Mouse (Mus musculus): Measurements from ENCODE around the gene Dcbld1.
"Not testable (repeated sequence)": the region's sequence is repeated elsewhere in the genome, so short reads cannot be mapped to it uniquely, and the experiment has no call there.

Dcbld1 gene

GRCm38 (mm10) chr10:52264162-52264561 is 30.7 kb downstream of the Dcbld1 start:
- peak; percentile 62 to 75 for DNase-seq

DNA sequence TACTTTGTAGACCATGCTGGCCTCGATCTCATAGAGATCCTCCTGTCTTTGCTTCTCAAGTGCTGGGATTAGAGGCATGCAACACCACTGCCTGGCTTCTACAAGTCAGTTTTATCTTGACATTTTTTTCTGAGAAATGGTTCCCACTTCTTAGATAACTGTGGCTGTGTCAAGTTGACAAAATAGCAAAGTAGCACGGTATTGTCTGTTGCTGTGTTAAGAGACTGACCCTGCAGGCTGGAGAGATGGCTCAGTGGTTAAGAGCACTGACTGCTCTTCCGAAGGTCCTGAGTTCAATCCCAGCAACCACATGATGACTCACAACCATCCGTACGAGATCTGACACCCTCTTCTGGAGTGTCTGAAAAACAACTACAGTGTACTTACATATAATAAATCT is 35.5 kb downstream of the Dcbld1 start:
- no peak for DNase-seq

DNA sequence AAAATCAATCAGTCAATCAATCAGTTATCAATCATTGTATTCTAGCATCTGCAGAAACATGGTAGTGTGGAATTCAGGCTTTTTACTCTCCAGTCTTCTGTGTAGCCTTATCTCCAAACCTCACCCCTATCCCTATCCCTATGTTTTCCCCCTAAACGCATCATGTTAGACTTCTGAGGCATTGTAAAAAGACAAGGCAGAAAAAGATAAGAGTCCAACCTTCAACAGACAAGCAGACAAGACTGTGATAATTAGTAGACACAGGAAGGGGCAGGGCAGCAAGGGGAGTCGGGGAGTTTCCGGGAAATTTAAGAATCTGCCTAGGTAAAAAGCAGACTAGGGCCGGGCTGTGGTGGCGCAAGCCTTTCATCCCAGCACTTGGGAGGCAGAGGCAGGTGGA is 38.0 kb downstream of the Dcbld1 start:
- DNase-seq = no peak

- DNase-seq = no peak
Measured at GRCm38 (mm10) chr10:52273012-52273411, 39.6 kb downstream of the Dcbld1 start.

GRCm38 (mm10) chr10:52274001-52274909 is 40.8 kb downstream of the Dcbld1 start:
- no peak for DNase-seq

DNA sequence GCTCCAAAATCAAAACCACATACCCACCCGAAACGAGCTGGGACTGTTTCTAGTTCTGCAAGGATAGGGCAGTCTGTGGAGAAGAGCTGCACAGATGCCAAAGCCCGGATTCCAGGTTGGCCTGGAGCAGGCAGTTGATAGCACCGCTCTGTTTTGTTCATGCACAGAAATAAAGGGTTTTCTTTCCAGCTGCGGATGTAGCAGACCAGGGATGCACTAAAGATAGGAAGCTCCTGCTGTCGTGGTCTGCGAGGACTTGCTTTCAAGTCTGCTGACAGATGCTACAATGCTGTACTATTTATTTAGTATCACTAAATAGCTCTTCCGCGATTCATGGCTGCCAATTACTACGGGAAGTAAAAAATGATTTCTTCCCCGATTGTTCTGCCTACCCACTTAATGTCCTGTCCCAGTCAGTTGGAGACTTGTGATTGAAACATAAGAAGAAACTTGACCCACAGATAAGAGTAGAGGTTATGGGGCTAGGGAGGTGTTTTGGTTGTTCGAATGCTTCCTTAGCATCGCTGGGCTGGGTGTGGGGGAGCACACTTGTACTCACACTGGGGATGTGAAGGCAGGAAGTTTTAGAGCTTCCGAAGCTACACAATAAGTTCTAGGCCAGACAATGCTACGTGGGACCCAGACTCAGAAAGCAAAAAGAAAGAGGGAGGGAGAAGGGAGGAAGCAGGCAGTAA is 41.6 kb downstream of the Dcbld1 start:
- DNase-seq = no peak

DNA sequence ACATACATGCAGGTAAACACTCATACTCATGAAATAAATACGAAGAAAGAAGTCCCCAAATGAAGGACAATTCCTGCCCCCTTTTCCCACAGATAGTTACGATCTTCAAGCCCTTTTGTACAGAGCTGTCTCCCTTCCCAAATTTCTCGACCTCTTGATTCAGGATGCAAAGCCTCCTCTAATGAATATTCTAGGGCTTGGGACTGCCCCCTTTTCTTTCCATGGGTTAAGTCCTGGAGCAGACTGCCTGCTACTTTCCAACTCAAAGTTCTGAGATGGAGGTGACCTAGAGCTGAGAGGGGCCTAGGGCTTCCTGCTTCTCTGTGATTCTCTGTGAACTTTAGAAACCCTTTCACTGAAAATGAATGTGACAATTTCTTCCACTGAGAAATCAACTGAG is 43.2 kb downstream of the Dcbld1 start:
- DNase-seq = no peak

DNA sequence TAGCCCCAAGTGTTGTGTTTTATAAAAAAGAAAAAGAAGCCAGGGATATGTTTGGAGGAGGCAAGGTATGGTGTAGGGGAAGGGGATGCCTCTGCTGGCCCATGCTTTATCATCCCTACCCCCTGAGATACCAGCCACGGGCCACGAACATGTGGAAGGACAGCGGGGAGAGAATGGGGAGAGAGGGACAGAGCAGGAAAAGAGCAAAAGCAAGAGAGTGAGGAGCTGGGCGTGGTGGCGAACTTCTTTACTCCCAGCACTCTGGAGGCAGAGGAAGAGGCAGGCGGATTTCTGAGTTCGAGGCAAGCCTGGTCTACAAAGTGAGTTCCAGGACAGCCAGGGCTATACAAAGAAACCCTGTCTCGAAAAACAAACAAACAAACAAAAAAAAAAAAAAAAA is 44.1 kb downstream of the Dcbld1 start:
- not testable (repeated sequence) for DNase-seq

- DNase-seq = peak; percentile 72 to 73
Measured at GRCm38 (mm10) chr10:52278011-52278434, 44.6 kb downstream of the Dcbld1 start.

DNA sequence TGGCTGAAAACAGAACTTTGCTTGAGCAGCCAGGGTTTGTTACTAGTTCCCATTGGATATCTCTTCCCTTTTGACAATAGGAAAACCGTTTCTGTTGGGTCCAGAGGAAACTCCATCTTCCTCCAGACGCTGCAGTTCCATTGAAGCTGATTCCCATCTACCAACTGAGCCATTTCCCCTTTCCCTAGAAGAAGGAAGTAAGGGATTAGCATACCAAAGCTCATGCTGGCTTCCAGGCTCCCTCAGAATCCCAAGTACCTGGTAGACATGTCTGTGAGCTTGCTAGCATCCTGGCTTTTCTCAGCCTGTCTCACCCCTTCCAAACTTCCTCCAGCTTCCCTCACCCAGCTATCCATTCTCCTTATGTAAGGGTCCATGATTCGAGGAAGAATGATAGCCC is 45.4 kb downstream of the Dcbld1 start:
- DNase-seq = no peak

- DNase-seq = no peak
Measured at GRCm38 (mm10) chr10:52279876-52280275, 46.5 kb downstream of the Dcbld1 start.

DNA sequence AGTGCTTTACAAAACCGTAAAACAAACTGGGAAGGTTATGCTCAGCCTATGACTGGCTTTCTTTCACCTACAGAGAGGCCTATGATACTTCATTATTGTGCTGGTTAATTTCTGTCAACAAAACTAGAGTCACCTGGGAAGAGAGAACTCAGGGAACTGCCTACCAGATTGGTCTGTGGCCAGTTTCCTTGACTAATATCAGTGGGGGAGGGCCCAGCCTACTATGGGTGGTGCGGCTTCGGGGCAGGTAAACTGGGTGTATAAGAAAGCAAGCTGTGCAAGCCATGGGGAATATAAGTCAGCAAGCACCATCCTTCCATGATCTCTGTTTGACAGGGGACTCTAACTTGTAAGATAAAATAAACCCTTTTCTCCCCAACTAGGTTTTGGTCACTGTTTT is 47.2 kb downstream of the Dcbld1 start:
- no peak for DNase-seq

DNA sequence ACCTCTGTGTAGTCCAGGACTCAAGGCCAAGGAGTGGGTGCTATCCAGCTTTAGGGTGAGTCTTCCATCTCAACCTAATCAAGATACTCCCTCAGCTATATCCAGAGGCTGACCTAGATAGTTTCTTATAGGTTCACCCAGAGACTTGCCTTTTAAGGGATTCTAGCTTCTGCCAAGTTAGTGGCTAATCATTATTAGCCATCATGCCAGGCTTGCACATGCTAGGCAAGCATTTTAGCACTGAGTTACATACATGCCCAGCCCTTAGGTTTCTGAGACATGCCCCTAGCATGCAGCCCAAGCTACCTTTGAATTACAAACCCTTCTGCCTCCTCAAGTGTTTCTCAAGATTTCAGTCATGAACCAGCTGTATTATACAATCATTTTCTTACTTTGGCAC is 47.9 kb downstream of the Dcbld1 start:
- DNase-seq = no peak

- DNase-seq = no peak
Measured at GRCm38 (mm10) chr10:52284578-52284977, 51.2 kb downstream of the Dcbld1 start.

DNA sequence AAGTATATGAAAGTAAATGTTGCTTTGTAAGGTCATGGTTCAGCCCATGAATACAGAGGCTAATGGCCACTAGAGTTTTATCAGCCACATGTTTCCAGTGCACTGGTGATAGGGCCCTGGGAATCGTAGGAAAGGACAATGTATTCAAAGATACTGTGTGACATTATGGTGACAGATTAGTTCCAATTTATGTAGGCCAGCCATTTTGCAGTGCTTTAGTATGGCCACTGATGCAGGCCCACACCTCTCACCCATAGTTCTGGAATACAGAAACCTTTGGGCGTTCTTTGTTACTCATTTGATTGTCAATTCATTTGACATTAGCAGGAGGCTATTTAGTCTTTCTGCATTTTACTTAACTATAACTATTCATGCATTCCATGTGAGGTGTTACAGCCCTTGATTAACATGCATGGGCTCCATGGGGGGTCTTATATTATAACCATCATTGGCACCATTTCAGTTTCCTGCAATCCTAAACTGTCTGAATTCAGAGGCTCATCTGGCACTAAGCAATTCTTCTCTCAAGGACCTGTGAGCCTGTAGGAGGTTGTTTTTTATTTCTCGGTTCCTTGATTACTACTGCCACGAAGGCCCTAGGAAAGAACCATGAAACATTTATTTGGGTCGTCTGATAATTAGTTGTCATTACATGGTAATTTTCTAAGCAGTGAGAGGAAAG is 54.6 kb downstream of the Dcbld1 start:
- no peak for DNase-seq

- DNase-seq = no peak
Measured at GRCm38 (mm10) chr10:52289261-52289660, 55.8 kb downstream of the Dcbld1 start.

DNA sequence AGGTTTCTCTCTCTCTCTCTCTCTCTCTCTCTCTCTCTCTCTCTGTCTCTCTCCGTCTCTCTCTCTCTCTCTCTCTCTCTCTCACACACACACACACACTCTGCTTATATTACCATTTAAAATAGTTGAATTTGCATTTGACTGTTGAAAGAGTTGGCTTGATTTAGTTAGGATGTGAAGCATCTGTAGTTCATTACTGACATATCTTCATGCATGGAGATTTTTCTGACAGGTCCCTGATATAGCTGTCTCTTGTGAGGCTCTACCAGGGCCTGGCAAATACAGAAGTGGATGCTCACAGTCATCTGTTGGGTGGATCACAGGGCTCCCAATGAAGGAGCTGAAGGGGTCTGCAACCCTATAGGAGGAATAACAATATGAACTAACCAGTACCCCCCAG is 59.0 kb downstream of the Dcbld1 start:
- not testable (repeated sequence) for DNase-seq

DNA sequence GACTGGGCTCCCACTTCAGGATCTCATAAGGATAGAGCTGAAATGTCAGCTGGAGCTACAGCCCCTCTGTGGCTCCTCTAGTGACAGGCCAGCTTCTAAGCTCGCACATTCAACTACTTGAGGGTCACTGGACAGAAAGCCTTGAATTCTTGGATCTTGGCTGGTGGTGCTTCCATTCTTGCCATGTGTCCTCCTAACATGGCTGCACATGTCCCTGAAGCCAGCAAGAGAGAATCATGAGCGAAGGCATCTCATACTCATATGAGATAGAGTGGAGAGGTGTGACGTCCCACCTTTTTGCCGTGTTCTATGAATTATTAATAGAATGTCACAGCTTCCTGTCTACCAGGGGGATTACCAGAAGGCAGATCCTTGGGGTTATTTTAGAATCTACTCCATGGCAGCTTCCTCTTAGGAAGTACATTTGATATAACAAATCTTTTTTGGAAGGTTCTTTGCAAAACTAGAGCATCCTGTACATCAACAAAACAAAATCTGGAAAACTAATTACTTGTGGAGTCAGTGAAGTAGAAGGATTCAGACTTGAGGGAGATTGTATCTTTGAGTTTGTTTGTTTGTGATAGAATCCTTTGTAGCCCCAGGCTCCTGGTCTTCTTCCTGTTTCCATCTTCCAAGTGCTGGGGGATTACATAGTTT is 60.6 kb downstream of the Dcbld1 start:
- DNase-seq = no peak

DNA sequence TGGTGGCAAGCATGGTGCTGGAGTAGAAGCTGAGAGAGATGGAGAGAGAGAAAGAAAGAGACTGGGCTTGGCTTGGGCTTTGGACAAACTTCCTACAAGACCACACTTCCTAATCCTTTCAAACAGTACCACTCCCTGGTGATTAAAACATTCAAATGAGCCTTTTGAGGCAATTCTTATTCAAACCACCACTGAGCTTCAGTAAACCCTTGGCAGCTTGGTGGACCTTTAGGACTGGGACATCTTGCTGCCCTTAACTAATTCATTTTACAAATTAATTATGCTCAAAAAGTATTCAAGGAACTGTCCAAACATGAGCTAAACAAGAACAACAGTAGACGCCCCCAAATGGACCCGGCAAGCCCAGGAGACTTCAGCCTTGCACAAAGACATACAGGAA is 62.5 kb downstream of the Dcbld1 start:
- DNase-seq = no peak

GRCm38 (mm10) chr10:52298568-52298967 is 65.1 kb downstream of the Dcbld1 start:
- not testable (repeated sequence) for DNase-seq

- no peak for DNase-seq
Measured at GRCm38 (mm10) chr10:52301766-52302165, 68.3 kb downstream of the Dcbld1 start.

DNA sequence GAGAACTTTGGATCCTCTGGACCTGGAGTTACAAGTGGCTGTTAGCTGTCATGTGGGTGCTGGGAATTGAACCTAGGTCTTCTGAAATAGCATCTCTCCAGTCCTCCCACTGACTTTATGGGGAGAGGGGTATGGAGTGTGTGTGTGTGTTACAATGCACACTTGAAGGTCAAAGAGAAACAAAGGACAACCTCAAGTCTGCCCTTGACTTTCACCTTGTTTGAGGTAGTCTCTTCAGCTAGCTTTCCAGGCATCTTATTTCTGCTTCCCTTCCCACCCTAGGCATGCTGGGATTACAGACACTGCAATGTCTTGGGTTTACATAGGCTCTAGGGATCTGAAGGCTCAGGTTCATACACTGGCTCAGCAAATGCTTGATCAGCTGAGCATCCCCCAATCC is 68.9 kb downstream of the Dcbld1 start:
- DNase-seq = no peak

DNA sequence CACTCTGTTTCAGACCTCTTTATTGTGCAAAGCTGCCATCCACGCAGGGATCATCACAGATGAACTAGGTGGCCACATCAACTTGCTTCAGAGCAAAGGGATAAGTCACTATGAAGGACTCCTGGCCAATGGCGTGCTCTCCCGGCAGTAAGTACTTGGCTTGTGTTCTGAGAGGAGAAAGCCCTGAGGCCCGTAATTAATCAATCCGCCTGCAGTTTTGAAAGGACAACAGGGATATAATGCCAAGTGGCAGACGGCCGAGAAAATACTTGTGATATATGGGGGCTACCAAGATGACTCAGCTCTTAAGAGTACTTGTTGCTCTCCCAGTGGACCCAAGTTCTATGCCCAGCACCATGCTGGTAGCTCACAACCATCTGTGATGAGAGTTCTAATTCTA is 71.2 kb downstream of the Dcbld1 start:
- peak in 1 of 2 experiments; percentile 18 for DNase-seq

Measured in kidney, adult 8-10 months (tissue).